Mouse (Mus musculus) mature B cell (primary cell): ENCODE results near the gene Erbb2.

ENCODE experiments used
- in situ Hi-C: fragments of 300-500 bp; cut with MboI; formaldehyde crosslinking; loops from 2 replicates; pipeline ENCODE4 v1.14.3; 2019

The Erbb2 gene

DNA sequence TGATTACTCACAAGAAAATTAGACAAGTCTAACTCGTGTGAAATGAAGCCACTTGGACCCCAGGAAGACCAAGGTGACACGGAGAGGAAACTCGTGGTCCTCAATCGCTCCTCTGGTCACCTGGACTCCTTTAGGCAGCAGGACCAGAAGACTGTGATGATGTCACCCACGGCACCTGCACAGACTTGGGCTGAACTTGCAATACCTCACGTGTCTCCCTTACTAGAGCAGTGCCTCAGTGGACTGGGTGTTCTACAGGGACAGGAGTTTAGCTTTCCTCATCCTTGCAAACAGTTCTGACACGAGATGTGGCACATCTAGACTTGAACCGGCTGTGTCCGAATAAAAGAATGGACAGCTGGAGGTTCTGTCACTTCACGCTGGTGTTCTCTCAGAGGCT, 69.8 kb downstream of the Erbb2 start:
- in situ Hi-C loops, result no loop called here

GRCm38 (mm10) chr11:98485749-98486148, 73.5 kb downstream of the Erbb2 start:
- in situ Hi-C loops, result no loop called here
